Mouse (Mus musculus) liver, adult 2 months (tissue): ENCODE data around the gene Pcsk2.

Experiments
- CTCF ChIP-seq: fragments of 200-500 bp; IDR thresholded peaks from 2 replicates; pipeline ENCODE4 v1.5.1; 2011; ENCODE audit warnings: low read depth, low read length, control low read depth
- POLR2A ChIP-seq: fragments of 200-500 bp; IDR thresholded peaks from 2 replicates; pipeline ENCODE4 v1.6.1; 2011; ENCODE audit warnings: low read length, control low read depth; ENCODE audit not compliant: insufficient read depth; ENCODE audit errors: extremely low read depth

DNA sequence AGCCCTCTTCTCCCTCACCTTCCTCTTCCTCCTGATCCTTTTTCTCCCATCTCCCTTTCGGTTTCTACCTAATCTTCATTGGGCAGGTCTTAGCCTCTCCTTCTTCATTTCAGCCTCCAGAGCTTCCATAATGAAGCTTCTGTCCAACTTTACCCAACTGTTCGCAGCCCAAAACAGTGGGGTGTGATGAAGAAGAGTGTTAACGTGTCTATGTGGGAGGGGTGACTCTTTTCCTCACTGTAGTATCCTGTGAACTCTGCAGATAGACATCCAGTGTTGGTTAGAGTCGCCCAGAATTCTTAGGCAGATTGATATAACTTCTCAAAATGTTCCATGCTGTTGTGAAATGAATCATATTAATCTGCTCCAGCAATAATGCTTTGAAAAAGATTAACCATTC is 98.4 kb downstream of the Pcsk2 start:
- TF ChIP-seq CTCF (no peak), POLR2A (no peak)
